Mouse (Mus musculus) CD4-positive, CD25-positive, alpha-beta regulatory T cell, adult 2 months (primary cell): ENCODE measurements around the gene Ednra.

Experiments used
- DNase-seq: peaks from one replicate; pipeline ENCODE4 v3.0.0-alpha.2; 2012; ENCODE audit warnings: low read depth, low spot score

Ednra gene

DNA sequence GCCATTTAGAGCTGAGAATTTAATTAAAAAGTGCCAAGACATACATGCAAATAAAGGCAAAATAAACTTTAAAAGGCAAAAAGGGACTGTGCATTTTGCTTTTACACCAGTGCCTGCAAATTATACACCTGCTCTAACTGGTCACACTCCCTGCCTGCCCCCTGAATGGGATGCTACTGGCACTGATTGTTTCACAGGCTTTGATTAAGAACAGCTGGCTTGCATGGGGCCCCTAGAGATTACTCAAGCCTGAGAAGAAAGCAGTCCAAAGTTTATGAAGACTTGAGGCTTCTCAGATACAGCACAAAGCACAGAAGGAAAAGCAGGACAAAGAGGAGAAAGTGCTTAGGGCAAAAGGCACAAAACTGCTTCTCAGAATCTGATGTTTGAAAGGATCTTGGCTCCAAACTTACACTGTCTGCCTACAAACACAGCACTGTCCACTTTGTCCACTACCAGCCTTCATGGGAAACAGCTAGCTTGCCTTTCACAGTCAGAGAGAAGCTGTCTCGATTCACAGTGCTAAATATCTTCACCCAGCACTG lies 73.5 kb downstream of the Ednra start:
- no peak for DNase-seq

DNA sequence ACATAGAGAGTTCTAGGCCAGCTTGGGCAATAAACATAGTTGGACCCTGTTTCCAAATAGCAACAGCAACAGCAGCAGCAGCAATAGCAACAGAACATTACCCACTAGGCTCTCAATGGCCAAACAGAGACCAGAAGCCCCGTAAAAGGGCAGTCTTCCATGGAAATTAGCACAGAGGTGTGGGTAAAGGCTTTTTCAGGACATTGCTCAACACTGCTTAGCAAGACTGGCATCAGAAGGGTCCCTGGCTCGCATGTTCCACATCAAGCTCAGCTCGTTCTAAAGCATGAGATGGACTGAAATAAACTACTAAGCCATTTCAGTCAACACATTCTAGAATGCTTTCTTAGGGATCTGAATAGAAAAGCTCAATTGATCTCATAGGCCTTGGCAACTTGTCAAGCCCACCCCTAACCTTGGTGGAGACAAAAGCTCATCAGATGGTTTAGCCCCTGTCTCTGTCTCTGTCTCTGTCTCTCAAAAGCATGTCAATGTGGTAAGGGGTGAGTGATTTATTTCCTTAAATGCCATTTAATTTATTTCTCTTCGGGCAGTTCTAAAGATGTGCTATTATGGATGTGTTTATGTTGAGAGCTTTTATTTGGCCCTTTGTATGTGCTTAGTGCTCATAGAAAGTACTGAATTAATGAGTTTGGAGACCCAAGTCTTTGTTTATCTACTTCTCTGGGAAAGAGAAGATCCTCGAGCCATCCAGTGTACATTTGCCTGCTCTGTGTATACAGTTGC lies 84.0 kb downstream of the Ednra start:
- DNase-seq, result no peak

DNA sequence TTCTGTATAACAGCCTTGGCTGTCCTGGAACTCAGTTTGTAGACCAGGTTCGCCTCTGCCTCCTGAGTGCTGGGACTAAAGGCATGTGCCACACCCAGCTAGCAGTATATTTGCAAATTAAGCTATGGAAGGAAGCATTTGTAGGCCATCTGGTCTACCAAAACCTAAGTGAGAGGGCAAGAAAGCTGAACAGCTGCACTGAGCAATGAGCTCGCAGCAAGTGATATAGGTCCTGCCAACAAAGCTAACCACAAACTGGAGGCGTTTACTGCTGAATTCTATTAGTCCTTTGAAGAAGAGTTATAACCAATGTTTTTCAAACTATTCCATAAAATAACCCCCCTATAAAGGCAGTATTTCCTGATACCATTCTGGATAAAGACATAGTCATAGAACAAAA lies 86.7 kb downstream of the Ednra start:
- no peak for DNase-seq

DNA sequence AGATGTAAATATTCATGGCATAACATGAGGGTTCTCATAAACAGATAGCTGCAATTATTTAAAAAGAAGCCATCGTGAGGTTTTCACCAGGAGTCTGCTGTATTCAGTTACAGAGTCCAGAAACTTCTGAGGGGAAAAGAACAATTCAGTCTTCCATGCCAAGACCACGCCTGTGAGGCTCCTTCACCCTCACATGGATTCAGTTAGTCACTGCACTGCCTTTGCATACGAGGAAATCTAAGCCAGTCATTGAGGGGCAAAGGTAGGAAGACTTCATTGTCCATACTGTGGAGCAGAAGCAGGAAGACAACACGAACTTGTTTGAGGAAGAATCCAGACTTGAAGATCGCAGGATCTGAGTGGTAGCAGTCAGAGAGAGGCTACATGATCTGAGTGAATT lies 90.2 kb downstream of the Ednra start:
- no peak for DNase-seq

DNA sequence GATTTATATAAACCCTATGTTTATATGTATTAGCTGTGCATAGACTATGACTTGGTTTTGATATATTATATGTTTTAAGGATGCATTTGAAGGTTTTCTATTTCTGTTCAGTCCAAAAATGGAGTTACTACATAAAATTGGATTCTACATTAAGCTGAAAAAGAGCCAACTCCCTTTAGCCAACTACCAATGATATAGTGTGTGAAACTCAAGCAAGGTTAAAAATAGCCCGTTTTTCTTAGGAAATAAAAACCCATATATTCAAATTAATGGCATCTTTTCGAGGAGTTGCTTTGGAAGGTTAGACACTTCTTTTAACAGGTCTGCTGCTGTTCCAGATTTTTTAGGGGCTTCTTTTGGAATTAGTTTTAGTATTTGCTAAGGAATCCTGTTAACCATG lies 91.1 kb downstream of the Ednra start:
- DNase-seq, result no peak

DNA sequence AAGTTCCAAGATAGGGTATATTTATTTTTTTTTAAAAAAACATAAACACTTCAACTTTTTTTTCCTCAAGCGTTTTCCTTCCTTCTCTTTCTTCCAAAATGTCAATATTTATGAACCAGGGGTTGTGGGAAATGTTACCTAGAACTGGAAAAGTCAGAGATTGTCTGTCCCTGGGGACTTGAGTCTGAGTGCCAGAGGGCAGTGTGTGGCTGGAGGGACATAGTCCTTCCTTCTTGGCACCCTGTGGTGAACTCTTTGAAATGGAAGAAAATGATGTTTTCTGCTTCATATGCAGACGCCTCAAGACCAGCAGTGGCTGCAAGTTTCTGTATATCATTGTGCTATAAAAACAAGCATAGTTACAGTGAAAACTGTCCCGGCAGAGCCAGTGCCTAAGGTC lies 93.6 kb downstream of the Ednra start:
- DNase-seq, result no peak

DNA sequence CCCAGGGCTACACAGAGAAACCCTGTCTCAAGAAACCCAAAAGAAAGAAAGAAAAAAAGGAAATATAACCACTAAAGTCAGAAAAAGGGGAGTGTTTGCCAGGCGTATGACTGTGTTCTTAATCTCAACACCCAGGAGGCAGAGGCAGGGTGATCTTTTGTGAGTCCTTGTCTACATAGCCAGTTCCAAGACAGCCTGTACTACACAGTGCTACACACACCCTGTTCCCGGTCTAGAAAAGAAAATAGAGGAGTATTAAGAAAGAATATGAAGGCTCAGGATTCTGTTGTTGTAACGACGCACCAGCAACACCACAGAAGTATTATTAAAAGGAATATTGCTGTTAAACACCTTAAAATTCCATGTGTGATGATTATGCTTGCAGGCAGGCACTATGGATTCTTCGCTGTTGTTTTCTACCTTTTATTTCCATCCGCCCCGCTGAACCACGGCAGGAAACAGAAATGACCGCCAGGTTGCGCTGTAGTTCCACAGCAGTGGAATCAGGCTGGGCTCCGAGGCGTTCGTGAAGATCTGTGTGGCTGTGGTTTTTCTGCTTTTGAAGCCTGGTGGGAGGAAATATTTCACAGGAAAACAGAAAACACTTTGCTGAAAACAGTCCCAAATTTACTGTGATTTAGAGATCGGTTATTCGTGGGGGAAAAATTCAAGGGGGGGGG lies 94.3 kb downstream of the Ednra start:
- DNase-seq, result peak; percentile 89

DNA sequence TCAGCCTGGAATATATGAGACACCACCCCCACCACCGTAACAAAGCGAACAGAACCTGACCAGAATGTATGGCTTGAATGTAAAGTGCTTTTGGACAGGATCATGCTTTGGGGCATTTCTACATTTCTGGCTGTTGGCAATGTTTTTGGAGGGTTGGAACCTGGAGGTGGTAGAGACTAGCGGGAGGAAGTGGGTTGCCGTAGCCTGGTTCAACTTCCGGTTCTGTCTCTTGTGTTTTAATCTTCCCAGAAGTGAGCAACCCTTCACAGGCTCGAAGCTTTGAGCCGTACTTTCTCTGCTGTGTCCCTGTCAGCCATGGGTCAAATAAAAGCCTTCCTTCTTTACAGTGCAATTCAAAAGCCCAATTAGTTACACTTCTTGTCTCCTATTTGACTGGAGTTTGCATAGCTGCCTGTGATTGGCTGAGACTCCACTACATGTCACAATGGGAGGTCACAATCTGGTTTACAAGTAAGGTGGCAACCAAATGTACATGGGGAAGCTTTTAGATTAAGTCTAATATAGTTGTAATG lies 100.5 kb downstream of the Ednra start:
- peak; percentile 22 for DNase-seq

DNA sequence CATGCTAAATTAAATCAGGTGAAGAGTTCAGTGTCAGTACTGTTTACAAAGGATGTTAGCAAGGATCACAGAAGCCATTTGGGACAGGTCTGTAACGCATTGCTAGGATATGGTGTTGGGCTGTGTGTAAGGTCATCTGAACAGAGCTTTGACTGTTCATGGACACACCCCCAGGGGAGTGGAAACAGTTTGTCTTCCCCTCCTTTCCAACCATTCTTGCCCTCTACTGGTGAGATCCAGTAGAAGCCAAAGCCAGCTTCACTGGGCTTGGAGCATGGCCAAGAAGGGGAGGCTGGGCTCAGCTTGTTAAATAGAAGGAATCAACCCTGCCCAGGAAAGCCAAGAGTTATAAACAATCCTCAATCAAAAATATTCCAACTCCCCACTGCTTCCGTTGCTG lies 106.3 kb downstream of the Ednra start:
- DNase-seq, result peak; percentile 37
